Mouse (Mus musculus): ENCODE measurements around the gene Olfr622. TPM values are rescaled to one million over a fixed set of nuclear protein-coding genes. Genes with fewer than 3 reads are reported as not detected.

Olfr622 gene
- polyA plus RNA-seq (2015; fragmentation: Illumina TruSeq; extraction: RNeasy Lipid Tissue Mini Kit (QIAGEN cat#74804); ENCODE audit: insufficient read depth, low replicate concordance) = not detected

GRCm38 (mm10) chr7:103642602-103643001, at the start of gene Olfr622:
Olfr622 (minus strand) TSS chr7:103642702.

GRCm38 (mm10) chr7:103682420-103682819, 39.9 kb upstream of the Olfr622 start, which contains the start of gene Olfr625-ps1:
Olfr625-ps1 (plus strand) TSS chr7:103682720.

DNA sequence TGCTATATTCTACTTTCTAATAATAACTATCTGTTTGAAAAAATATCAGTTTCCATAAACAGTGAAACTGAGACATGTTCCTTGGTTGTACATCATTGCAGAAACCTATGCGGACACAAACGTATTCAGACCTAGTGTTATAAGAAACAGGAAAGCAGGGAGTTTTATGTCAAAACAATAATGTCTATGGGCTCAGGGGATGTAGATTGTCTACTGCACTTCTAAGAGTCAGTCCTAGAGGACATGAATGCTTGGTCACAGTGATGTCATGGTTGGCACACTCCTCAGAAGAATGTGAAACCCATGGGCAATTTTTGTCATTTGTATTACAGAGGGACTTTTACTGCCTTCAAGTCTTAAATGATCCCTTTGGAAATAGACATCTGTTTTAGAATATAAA, 28.6 kb upstream of the Olfr622 start, which contains the start of gene Olfr624:
Olfr624 (minus strand) TSS at position 101 of the 400 bp plus-strand sequence.

GRCm38 (mm10) chr7:103663598-103663997, 21.1 kb upstream of the Olfr622 start, which contains the start of gene Olfr623:
Olfr623 (minus strand) TSS chr7:103663698.

GRCm38 (mm10) chr7:103612434-103612833, 30.1 kb downstream of the Olfr622 start, which contains the start of gene Olfr620:
Olfr620 (minus strand) TSS chr7:103612534.

GRCm38 (mm10) chr7:103600275-103600674, 42.2 kb downstream of the Olfr622 start, which contains the start of gene Olfr619:
Olfr619 (plus strand) TSS chr7:103600575.

GRCm38 (mm10) chr7:103589803-103590202, 52.7 kb downstream of the Olfr622 start, which contains the start of gene Olfr618:
Olfr618 (plus strand) TSS chr7:103590103.

Other genes starting within 250 kb of the Olfr622 start
- not detected for gene Usp17lc, start 227.6 kb downstream of the Olfr622 start, polyA plus RNA-seq (2015; fragmentation: Illumina TruSeq; extraction: RNeasy Lipid Tissue Mini Kit (QIAGEN cat#74804); ENCODE audit: insufficient read depth, low replicate concordance)
- not detected for gene Olfr605, start 197.3 kb downstream of the Olfr622 start, polyA plus RNA-seq (2015; fragmentation: Illumina TruSeq; extraction: RNeasy Lipid Tissue Mini Kit (QIAGEN cat#74804); ENCODE audit: insufficient read depth, low replicate concordance)
- not detected for gene Olfr606, start 193.7 kb downstream of the Olfr622 start, polyA plus RNA-seq (2015; fragmentation: Illumina TruSeq; extraction: RNeasy Lipid Tissue Mini Kit (QIAGEN cat#74804); ENCODE audit: insufficient read depth, low replicate concordance)
- not detected for gene Olfr607, start 178.6 kb downstream of the Olfr622 start, polyA plus RNA-seq (2015; fragmentation: Illumina TruSeq; extraction: RNeasy Lipid Tissue Mini Kit (QIAGEN cat#74804); ENCODE audit: insufficient read depth, low replicate concordance)
- gene Olfr608, start 172.8 kb downstream of the Olfr622 start, polyA plus RNA-seq (2015; fragmentation: Illumina TruSeq; extraction: RNeasy Lipid Tissue Mini Kit (QIAGEN cat#74804); ENCODE audit: insufficient read depth, low replicate concordance) = not detected
- not detected for gene Olfr609, start 144.6 kb downstream of the Olfr622 start, polyA plus RNA-seq (2015; fragmentation: Illumina TruSeq; extraction: RNeasy Lipid Tissue Mini Kit (QIAGEN cat#74804); ENCODE audit: insufficient read depth, low replicate concordance)
- not detected for gene Olfr610, start 130.6 kb downstream of the Olfr622 start, polyA plus RNA-seq (2015; fragmentation: Illumina TruSeq; extraction: RNeasy Lipid Tissue Mini Kit (QIAGEN cat#74804); ENCODE audit: insufficient read depth, low replicate concordance)
- gene Olfr611, start 121.9 kb downstream of the Olfr622 start, polyA plus RNA-seq (2015; fragmentation: Illumina TruSeq; extraction: RNeasy Lipid Tissue Mini Kit (QIAGEN cat#74804); ENCODE audit: insufficient read depth, low replicate concordance) = not detected
- not detected for gene Olfr612, start 100.0 kb downstream of the Olfr622 start, polyA plus RNA-seq (2015; fragmentation: Illumina TruSeq; extraction: RNeasy Lipid Tissue Mini Kit (QIAGEN cat#74804); ENCODE audit: insufficient read depth, low replicate concordance)
- gene Olfr613, start 94.6 kb downstream of the Olfr622 start, polyA plus RNA-seq (2015; fragmentation: Illumina TruSeq; extraction: RNeasy Lipid Tissue Mini Kit (QIAGEN cat#74804); ENCODE audit: insufficient read depth, low replicate concordance) = not detected
- gene Olfr615, start 86.6 kb downstream of the Olfr622 start, polyA plus RNA-seq (2015; fragmentation: Illumina TruSeq; extraction: RNeasy Lipid Tissue Mini Kit (QIAGEN cat#74804); ENCODE audit: insufficient read depth, low replicate concordance) = not detected
- gene Olfr616, start 73.6 kb downstream of the Olfr622 start, polyA plus RNA-seq (2015; fragmentation: Illumina TruSeq; extraction: RNeasy Lipid Tissue Mini Kit (QIAGEN cat#74804); ENCODE audit: insufficient read depth, low replicate concordance) = not detected
- not detected for gene Olfr617, start 69.6 kb downstream of the Olfr622 start, polyA plus RNA-seq (2015; fragmentation: Illumina TruSeq; extraction: RNeasy Lipid Tissue Mini Kit (QIAGEN cat#74804); ENCODE audit: insufficient read depth, low replicate concordance)
- not detected for gene Olfr618, start 52.6 kb downstream of the Olfr622 start, polyA plus RNA-seq (2015; fragmentation: Illumina TruSeq; extraction: RNeasy Lipid Tissue Mini Kit (QIAGEN cat#74804); ENCODE audit: insufficient read depth, low replicate concordance)
- not detected for gene Olfr619, start 42.1 kb downstream of the Olfr622 start, polyA plus RNA-seq (2015; fragmentation: Illumina TruSeq; extraction: RNeasy Lipid Tissue Mini Kit (QIAGEN cat#74804); ENCODE audit: insufficient read depth, low replicate concordance)
- not detected for gene Olfr620, start 30.2 kb downstream of the Olfr622 start, polyA plus RNA-seq (2015; fragmentation: Illumina TruSeq; extraction: RNeasy Lipid Tissue Mini Kit (QIAGEN cat#74804); ENCODE audit: insufficient read depth, low replicate concordance)
- not detected for gene Olfr623, start 21.0 kb upstream of the Olfr622 start, polyA plus RNA-seq (2015; fragmentation: Illumina TruSeq; extraction: RNeasy Lipid Tissue Mini Kit (QIAGEN cat#74804); ENCODE audit: insufficient read depth, low replicate concordance)
- gene Olfr624, start 28.5 kb upstream of the Olfr622 start, polyA plus RNA-seq (2015; fragmentation: Illumina TruSeq; extraction: RNeasy Lipid Tissue Mini Kit (QIAGEN cat#74804); ENCODE audit: insufficient read depth, low replicate concordance) = 0.14 TPM
- not detected for gene Olfr625-ps1, start 40.0 kb upstream of the Olfr622 start, polyA plus RNA-seq (2015; fragmentation: Illumina TruSeq; extraction: RNeasy Lipid Tissue Mini Kit (QIAGEN cat#74804); ENCODE audit: insufficient read depth, low replicate concordance)
- gene Olfr243, start 72.0 kb upstream of the Olfr622 start, polyA plus RNA-seq (2015; fragmentation: Illumina TruSeq; extraction: RNeasy Lipid Tissue Mini Kit (QIAGEN cat#74804); ENCODE audit: insufficient read depth, low replicate concordance) = not detected
- not detected for gene Olfr628, start 87.7 kb upstream of the Olfr622 start, polyA plus RNA-seq (2015; fragmentation: Illumina TruSeq; extraction: RNeasy Lipid Tissue Mini Kit (QIAGEN cat#74804); ENCODE audit: insufficient read depth, low replicate concordance)
- not detected for gene Olfr629, start 102.2 kb upstream of the Olfr622 start, polyA plus RNA-seq (2015; fragmentation: Illumina TruSeq; extraction: RNeasy Lipid Tissue Mini Kit (QIAGEN cat#74804); ENCODE audit: insufficient read depth, low replicate concordance)
- gene Olfr630, start 114.6 kb upstream of the Olfr622 start, polyA plus RNA-seq (2015; fragmentation: Illumina TruSeq; extraction: RNeasy Lipid Tissue Mini Kit (QIAGEN cat#74804); ENCODE audit: insufficient read depth, low replicate concordance) = not detected
- not detected for gene Olfr69, start 128.9 kb upstream of the Olfr622 start, polyA plus RNA-seq (2015; fragmentation: Illumina TruSeq; extraction: RNeasy Lipid Tissue Mini Kit (QIAGEN cat#74804); ENCODE audit: insufficient read depth, low replicate concordance)
- gene Olfr68, start 137.0 kb upstream of the Olfr622 start, polyA plus RNA-seq (2015; fragmentation: Illumina TruSeq; extraction: RNeasy Lipid Tissue Mini Kit (QIAGEN cat#74804); ENCODE audit: insufficient read depth, low replicate concordance) = not detected
- gene Olfr67, start 149.1 kb upstream of the Olfr622 start, polyA plus RNA-seq (2015; fragmentation: Illumina TruSeq; extraction: RNeasy Lipid Tissue Mini Kit (QIAGEN cat#74804); ENCODE audit: insufficient read depth, low replicate concordance) = not detected
- gene Hbb-bt, start 171.3 kb upstream of the Olfr622 start, polyA plus RNA-seq (2015; fragmentation: Illumina TruSeq; extraction: RNeasy Lipid Tissue Mini Kit (QIAGEN cat#74804); ENCODE audit: insufficient read depth, low replicate concordance) = 4,439 TPM
- gene Hbb-bs, start 185.4 kb upstream of the Olfr622 start, polyA plus RNA-seq (2015; fragmentation: Illumina TruSeq; extraction: RNeasy Lipid Tissue Mini Kit (QIAGEN cat#74804); ENCODE audit: insufficient read depth, low replicate concordance) = 24,371 TPM
- gene Hbb-bh2, start 197.8 kb upstream of the Olfr622 start, polyA plus RNA-seq (2015; fragmentation: Illumina TruSeq; extraction: RNeasy Lipid Tissue Mini Kit (QIAGEN cat#74804); ENCODE audit: insufficient read depth, low replicate concordance) = not detected
- 0.80 TPM for gene Hbb-bh1, start 200.5 kb upstream of the Olfr622 start, polyA plus RNA-seq (2015; fragmentation: Illumina TruSeq; extraction: RNeasy Lipid Tissue Mini Kit (QIAGEN cat#74804); ENCODE audit: insufficient read depth, low replicate concordance)
- not detected for gene Hbb-y, start 210.5 kb upstream of the Olfr622 start, polyA plus RNA-seq (2015; fragmentation: Illumina TruSeq; extraction: RNeasy Lipid Tissue Mini Kit (QIAGEN cat#74804); ENCODE audit: insufficient read depth, low replicate concordance)
- not detected for gene Olfr66, start 243.6 kb upstream of the Olfr622 start, polyA plus RNA-seq (2015; fragmentation: Illumina TruSeq; extraction: RNeasy Lipid Tissue Mini Kit (QIAGEN cat#74804); ENCODE audit: insufficient read depth, low replicate concordance)

Data from spleen, adult 10 weeks (tissue).